Mouse (Mus musculus): ENCODE results near the gene Abcd3. TPM values are rescaled to one million over a fixed set of nuclear protein-coding genes. Genes with fewer than 3 reads are reported as not detected.

Gene Abcd3
- polyA plus RNA-seq, 1 experiment = 174 TPM

- 77% methylated on average over 17 of the region's 17 CpGs for WGBS
- Histone ChIP-seq H3K4me3 (ENCODE audit: insufficient read depth, low read depth, low read length) (no peak overlapping the region), H3K27ac (ENCODE audit: insufficient read depth, low read depth, low read length) (no peak overlapping the region), H3K4me1 (ENCODE audit: control insufficient read depth, insufficient read depth, low read length) (peaks cover 7% of the 10 kb centered on the region)
- TF ChIP-seq POLR2A (IDR thresholded peaks at IDR 0.05; ENCODE audit: insufficient read depth, low read depth, low read length) (no peak), CTCF (IDR thresholded peaks at IDR 0.05; ENCODE audit: insufficient read depth, low read depth, low read length) (no peak)
These were observed 101.9 kb downstream of the Abcd3 start for GRCm38 (mm10) chr3:121713151-121713701.

GRCm38 (mm10) chr3:121712222-121712621, 102.9 kb downstream of the Abcd3 start:
- TF ChIP-seq POLR2A (IDR thresholded peaks at IDR 0.05; ENCODE audit: insufficient read depth, low read depth, low read length) (no peak), CTCF (IDR thresholded peaks at IDR 0.05; ENCODE audit: insufficient read depth, low read depth, low read length) (no peak)
- no peak overlapping the region for H3K27ac ChIP-seq (ENCODE audit: insufficient read depth, low read depth, low read length)
- no peak overlapping the region for H3K4me3 ChIP-seq (ENCODE audit: insufficient read depth, low read depth, low read length)
- 85% methylated on average over 4 of the region's 4 CpGs for WGBS
- H3K4me1 ChIP-seq (ENCODE audit: control insufficient read depth, insufficient read depth, low read length) = peaks cover 7% of the 10 kb centered on the region

GRCm38 (mm10) chr3:121710894-121711531, 104.1 kb downstream of the Abcd3 start:
- H3K4me3 ChIP-seq (ENCODE audit: insufficient read depth, low read depth, low read length) = no peak overlapping the region
- WGBS = 71% methylated on average over 7 of the region's 7 CpGs
- no peak for TF ChIP-seq POLR2A (IDR thresholded peaks at IDR 0.05; ENCODE audit: insufficient read depth, low read depth, low read length)
- TF ChIP-seq CTCF (IDR thresholded peaks at IDR 0.05; ENCODE audit: insufficient read depth, low read depth, low read length) = no peak
- H3K4me1 ChIP-seq (ENCODE audit: control insufficient read depth, insufficient read depth, low read length) = peaks cover 7% of the 10 kb centered on the region
- no peak overlapping the region for H3K27ac ChIP-seq (ENCODE audit: insufficient read depth, low read depth, low read length)

Other genes with a start within 250 kb of the Abcd3 start
- not detected in 2 replicates for gene 4930432M17Rik, start 144.5 kb downstream of the Abcd3 start, polyA plus RNA-seq (2012; ENCODE audit: insufficient read depth, insufficient read length, low replicate concordance, missing spikeins)
- gene F3, start 91.8 kb downstream of the Abcd3 start, polyA plus RNA-seq (2012; ENCODE audit: insufficient read depth, insufficient read length, low replicate concordance, missing spikeins) = not detected in 2 replicates
- gene Arhgap29, start 137.2 kb upstream of the Abcd3 start, polyA plus RNA-seq (2012; ENCODE audit: insufficient read depth, insufficient read length, low replicate concordance, missing spikeins) = not detected in 2 replicates
- not detected in 2 replicates for gene Abca4, start 229.1 kb upstream of the Abcd3 start, polyA plus RNA-seq (2012; ENCODE audit: insufficient read depth, insufficient read length, low replicate concordance, missing spikeins)

All from olfactory bulb, adult 2 months (tissue).